Mouse (Mus musculus): Measurements from ENCODE around the gene Strada. TPM values are rescaled to one million over a fixed set of nuclear protein-coding genes. Genes with fewer than 3 reads are reported as not detected.

Gene Strada
- total RNA-seq, 2 experiments from 2014 or later: 27.5 to 28.2 TPM

GRCm38 (mm10) chr11:106122221-106122620 lies 79.7 kb downstream of the Strada start:
- intact Hi-C loops (cut with DNase I): no loop called here
- no peak for DNase-seq (ENCODE audit: extremely low spot score in 1 of 2, low spot score in 2 of 2)

Other genes starting within 250 kb of the Strada start
- 10 to 100 TPM; 52.7 to 54.0 TPM for gene Cyb561, start 248.8 kb downstream of the Strada start, total RNA-seq (2021)
- 10 to 100 TPM in 1 of 2 experiments, 1 to 10 TPM in 1; 7.5 to 10.6 TPM for gene Ace, start 234.2 kb downstream of the Strada start, total RNA-seq (2021)
- gene Ace3, start 207.5 kb downstream of the Strada start, total RNA-seq (2021): not detected
- 1 to 10 TPM; 1.6 to 1.9 TPM for gene Kcnh6, start 194.0 kb downstream of the Strada start, total RNA-seq (2021)
- gene Dcaf7, start 165.3 kb downstream of the Strada start, total RNA-seq (2021): 100 to 1,000 TPM; 228 to 235 TPM
- 10 to 100 TPM; 14.0 TPM for gene Taco1, start 136.1 kb downstream of the Strada start, total RNA-seq (2021)
- 10 to 100 TPM; 23.0 to 23.6 TPM for gene Map3k3, start 117.6 kb downstream of the Strada start, total RNA-seq (2021)
- gene Gm10840, start 41.3 kb downstream of the Strada start, total RNA-seq (2021): 1 to 10 TPM in 1 of 2 experiments, not detected in 1; 1.5 TPM
- 10 to 100 TPM; 79.4 to 89.1 TPM for gene Limd2, start 41.3 kb downstream of the Strada start, total RNA-seq (2021)
- gene Ccdc47, start 14.2 kb upstream of the Strada start, total RNA-seq (2021): 10 to 100 TPM; 77.3 to 85.3 TPM
- gene Ddx42, start 14.8 kb upstream of the Strada start, total RNA-seq (2021): 10 to 100 TPM; 67.9 to 72.7 TPM
- 10 to 100 TPM; 31.0 to 32.8 TPM for gene Ftsj3, start 53.9 kb upstream of the Strada start, total RNA-seq (2021)
- gene Psmc5, start 54.0 kb upstream of the Strada start, total RNA-seq (2021): 100 to 1,000 TPM; 127 to 134 TPM
- 10 to 100 TPM; 13.8 to 14.1 TPM for gene Smarcd2, start 70.8 kb upstream of the Strada start, total RNA-seq (2021)
- gene Tcam1, start 74.5 kb upstream of the Strada start, total RNA-seq (2021): under 1 TPM; 0.21 to 0.22 TPM
- gene Gh, start 99.7 kb upstream of the Strada start, total RNA-seq (2021): not detected
- under 1 TPM; 0.58 to 0.79 TPM for gene Cd79b, start 112.6 kb upstream of the Strada start, total RNA-seq (2021)
- under 1 TPM; 0.09 to 0.34 TPM for gene Scn4a, start 151.1 kb upstream of the Strada start, total RNA-seq (2021)
- gene Prr29, start 163.3 kb upstream of the Strada start, total RNA-seq (2021): not detected
- gene Icam2, start 185.9 kb upstream of the Strada start, total RNA-seq (2021): 1 to 10 TPM; 4.8 to 5.6 TPM